Mouse (Mus musculus): ENCODE measurements at regions not wholly inside any gene's neighbourhood (a gene's known extent, or its start where the extent isn't known, plus 50 kb on each side); places are given as distances from the start of the nearest gene placed in this dataset.

- no peaks in the 10 kb centered on the region for H3K9me3 ChIP-seq (replicated peaks; ENCODE audit: control insufficient read depth, insufficient read depth, low read length, poor library complexity, severe bottlenecking)
- H3K27ac ChIP-seq (ENCODE audit: insufficient read depth, low read length), result no peak overlapping the region
- no peaks in the 10 kb centered on the region for H3K27me3 ChIP-seq (ENCODE audit: control insufficient read depth, insufficient read depth, low read length, poor library complexity, severe bottlenecking)
- no peaks in the 10 kb centered on the region for H3K36me3 ChIP-seq (ENCODE audit: control insufficient read depth, insufficient read depth, low read length, poor library complexity, severe bottlenecking)
- TF ChIP-seq CTCF (IDR thresholded peaks at IDR 0.05; ENCODE audit: low read depth, low read length), result no peak
- TF ChIP-seq POLR2A (IDR thresholded peaks at IDR 0.05; ENCODE audit: insufficient read depth, low read length), result no peak
- no peak for TF ChIP-seq EP300 (IDR thresholded peaks at IDR 0.05; ENCODE audit: insufficient read depth, low read depth, low read length)
- no peak overlapping the region for H3K9ac ChIP-seq (ENCODE audit: low read depth, poor library complexity, severe bottlenecking)
- H3K4me3 ChIP-seq (ENCODE audit: low read depth, low read length), result no peak overlapping the region
- no peaks in the 10 kb centered on the region for H3K4me1 ChIP-seq (ENCODE audit: control insufficient read depth, insufficient read depth, low read length)
These were observed 146.2 kb upstream of the Foxa2 start for GRCm38 (mm10) chr2:148192946-148193345.

- Histone ChIP-seq H3K9ac (ENCODE audit: low read depth, poor library complexity, severe bottlenecking) (no peak overlapping the region), H3K4me1 (ENCODE audit: control insufficient read depth, insufficient read depth, low read length) (no peaks in the 10 kb centered on the region), H3K36me3 (ENCODE audit: control insufficient read depth, insufficient read depth, low read length, poor library complexity, severe bottlenecking) (no peaks in the 10 kb centered on the region), H3K27ac (ENCODE audit: insufficient read depth, low read length) (no peak overlapping the region), H3K9me3 (replicated peaks; ENCODE audit: control insufficient read depth, insufficient read depth, low read length, poor library complexity, severe bottlenecking) (0 out of 2 replicates have a peak, but pooled peaks cover 2% of the 10 kb centered on the region), H3K27me3 (ENCODE audit: control insufficient read depth, insufficient read depth, low read length, poor library complexity, severe bottlenecking) (no peaks in the 10 kb centered on the region), H3K4me3 (ENCODE audit: low read depth, low read length) (no peak overlapping the region)
- TF ChIP-seq POLR2A (IDR thresholded peaks at IDR 0.05; ENCODE audit: insufficient read depth, low read length), result no peak
- no peak for TF ChIP-seq CTCF (IDR thresholded peaks at IDR 0.05; ENCODE audit: low read depth, low read length)
- no peak for TF ChIP-seq EP300 (IDR thresholded peaks at IDR 0.05; ENCODE audit: insufficient read depth, low read depth, low read length)
These were observed 150.7 kb upstream of the Foxa2 start for GRCm38 (mm10) chr2:148197375-148198015.

GRCm38 (mm10) chr2:148206633-148207032 lies 159.9 kb upstream of the Foxa2 start:
- Histone ChIP-seq H3K9me3 (replicated peaks; ENCODE audit: control insufficient read depth, insufficient read depth, low read length, poor library complexity, severe bottlenecking) (0 out of 2 replicates have a peak, but pooled peaks cover 2% of the 10 kb centered on the region), H3K4me1 (ENCODE audit: control insufficient read depth, insufficient read depth, low read length) (no peaks in the 10 kb centered on the region), H3K4me3 (ENCODE audit: low read depth, low read length) (no peak overlapping the region), H3K27me3 (ENCODE audit: control insufficient read depth, insufficient read depth, low read length, poor library complexity, severe bottlenecking) (no peaks in the 10 kb centered on the region), H3K36me3 (ENCODE audit: control insufficient read depth, insufficient read depth, low read length, poor library complexity, severe bottlenecking) (no peaks in the 10 kb centered on the region), H3K9ac (ENCODE audit: low read depth, poor library complexity, severe bottlenecking) (no peak overlapping the region), H3K27ac (ENCODE audit: insufficient read depth, low read length) (no peak overlapping the region)
- no peak for TF ChIP-seq EP300 (IDR thresholded peaks at IDR 0.05; ENCODE audit: insufficient read depth, low read depth, low read length)
- TF ChIP-seq POLR2A (IDR thresholded peaks at IDR 0.05; ENCODE audit: insufficient read depth, low read length), result no peak
- no peak for TF ChIP-seq CTCF (IDR thresholded peaks at IDR 0.05; ENCODE audit: low read depth, low read length)

- H3K27ac ChIP-seq (ENCODE audit: insufficient read depth, low read length), result no peak overlapping the region
- H3K4me3 ChIP-seq (ENCODE audit: low read depth, low read length), result no peak overlapping the region
- H3K36me3 ChIP-seq (ENCODE audit: control insufficient read depth, insufficient read depth, low read length, poor library complexity, severe bottlenecking), result no peaks in the 10 kb centered on the region
- H3K9me3 ChIP-seq (replicated peaks; ENCODE audit: control insufficient read depth, insufficient read depth, low read length, poor library complexity, severe bottlenecking), result no peaks in the 10 kb centered on the region
- no peak overlapping the region for H3K9ac ChIP-seq (ENCODE audit: low read depth, poor library complexity, severe bottlenecking)
- no peak for TF ChIP-seq EP300 (IDR thresholded peaks at IDR 0.05; ENCODE audit: insufficient read depth, low read depth, low read length)
- no peak for TF ChIP-seq CTCF (IDR thresholded peaks at IDR 0.05; ENCODE audit: low read depth, low read length)
- no peak for TF ChIP-seq POLR2A (IDR thresholded peaks at IDR 0.05; ENCODE audit: insufficient read depth, low read length)
- no peaks in the 10 kb centered on the region for H3K27me3 ChIP-seq (ENCODE audit: control insufficient read depth, insufficient read depth, low read length, poor library complexity, severe bottlenecking)
- no peaks in the 10 kb centered on the region for H3K4me1 ChIP-seq (ENCODE audit: control insufficient read depth, insufficient read depth, low read length)
These were observed 164.0 kb upstream of the Foxa2 start for GRCm38 (mm10) chr2:148210813-148211212.

GRCm38 (mm10) chr2:148217136-148217535 lies 170.4 kb upstream of the Foxa2 start:
- Histone ChIP-seq H3K9ac (ENCODE audit: low read depth, poor library complexity, severe bottlenecking) (no peak overlapping the region), H3K4me1 (ENCODE audit: control insufficient read depth, insufficient read depth, low read length) (no peaks in the 10 kb centered on the region), H3K9me3 (replicated peaks; ENCODE audit: control insufficient read depth, insufficient read depth, low read length, poor library complexity, severe bottlenecking) (no peaks in the 10 kb centered on the region), H3K36me3 (ENCODE audit: control insufficient read depth, insufficient read depth, low read length, poor library complexity, severe bottlenecking) (no peaks in the 10 kb centered on the region), H3K27me3 (ENCODE audit: control insufficient read depth, insufficient read depth, low read length, poor library complexity, severe bottlenecking) (no peaks in the 10 kb centered on the region), H3K27ac (ENCODE audit: insufficient read depth, low read length) (no peak overlapping the region), H3K4me3 (ENCODE audit: low read depth, low read length) (no peak overlapping the region)
- no peak for TF ChIP-seq POLR2A (IDR thresholded peaks at IDR 0.05; ENCODE audit: insufficient read depth, low read length)
- no peak for TF ChIP-seq CTCF (IDR thresholded peaks at IDR 0.05; ENCODE audit: low read depth, low read length)
- TF ChIP-seq EP300 (IDR thresholded peaks at IDR 0.05; ENCODE audit: insufficient read depth, low read depth, low read length), result no peak

- H3K27ac ChIP-seq (ENCODE audit: insufficient read depth, low read length), result no peak overlapping the region
- H3K36me3 ChIP-seq (ENCODE audit: control insufficient read depth, insufficient read depth, low read length, poor library complexity, severe bottlenecking), result no peaks in the 10 kb centered on the region
- H3K27me3 ChIP-seq (ENCODE audit: control insufficient read depth, insufficient read depth, low read length, poor library complexity, severe bottlenecking), result no peaks in the 10 kb centered on the region
- no peak overlapping the region for H3K9ac ChIP-seq (ENCODE audit: low read depth, poor library complexity, severe bottlenecking)
- no peaks in the 10 kb centered on the region for H3K9me3 ChIP-seq (replicated peaks; ENCODE audit: control insufficient read depth, insufficient read depth, low read length, poor library complexity, severe bottlenecking)
- no peaks in the 10 kb centered on the region for H3K4me1 ChIP-seq (ENCODE audit: control insufficient read depth, insufficient read depth, low read length)
- no peak overlapping the region for H3K4me3 ChIP-seq (ENCODE audit: low read depth, low read length)
- TF ChIP-seq EP300 (IDR thresholded peaks at IDR 0.05; ENCODE audit: insufficient read depth, low read depth, low read length) (no peak), POLR2A (IDR thresholded peaks at IDR 0.05; ENCODE audit: insufficient read depth, low read length) (no peak), CTCF (IDR thresholded peaks at IDR 0.05; ENCODE audit: low read depth, low read length) (no peak)
These were observed 161.3 kb upstream of the Sstr4 start for GRCm38 (mm10) chr2:148233691-148234300.
